In the genomic region with DNA sequence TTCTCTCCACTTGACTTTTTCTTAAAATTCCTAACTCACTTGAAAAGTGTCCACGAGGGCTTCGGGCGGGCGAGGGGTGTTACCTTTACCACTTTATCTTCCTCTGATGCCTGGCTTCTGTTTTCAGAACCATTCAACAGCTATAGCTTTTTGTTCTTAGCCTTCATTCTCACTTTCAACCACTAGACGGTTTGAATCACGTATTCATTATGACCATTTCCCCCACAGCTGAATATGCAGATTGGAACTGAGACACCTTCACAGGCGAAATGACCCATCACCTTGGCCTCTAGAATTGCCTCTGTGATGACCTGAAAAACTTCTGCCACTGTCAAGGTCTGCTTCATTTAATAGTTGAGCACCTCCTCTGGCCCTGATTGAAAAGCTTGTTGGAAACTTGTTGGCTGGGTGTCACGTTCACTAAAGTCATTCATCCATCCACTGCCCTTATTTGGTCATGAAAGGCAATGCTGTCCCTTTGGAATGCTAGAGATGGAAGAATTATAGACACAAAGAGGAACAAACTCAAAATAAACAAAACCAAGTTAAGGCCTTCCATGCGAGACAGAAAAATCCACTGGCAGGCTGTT, we compare ENCODE assay signal across 24 mouse cellular contexts. TPM values are rescaled to one million over a fixed set of nuclear protein-coding genes. Genes with fewer than 3 reads are reported as not detected.
DNase-seq lines count a peak whose midpoint lies in the region; ATAC-seq and TF ChIP-seq lines count a peak whose summit lies in the region.
"Had no signal": no experiment of that assay in that cellular context is flagged by ENCODE, and none has a peak within 500 bp of the region (broad histone marks: within the 10 kb centered on the region; RNA-seq: fewer than 3 reads in every experiment).

No protein-coding gene starts in this region.

- peak; percentile 4 to 21 for DNase-seq in kidney, adult 8-10 months
- no peak for DNase-seq in kidney, postnatal 25 days
- DNase-seq in CH12.LX (ENCODE audit: extremely low read depth) (peak; percentile 58), Patski (ENCODE audit: low read depth, low spot score) (no peak)
- DNase-seq in neural tube, embryonic 10.5 days (ENCODE audit: extremely low spot score, low spot score), result no peak
- DNase-seq in midbrain, embryonic 11.5 days (ENCODE audit: low spot score, missing footprints), result no peak
- DNase-seq: adrenal gland, adult 8-10 months; adrenal gland, postnatal 36 days; cerebellum, adult 11 months; cerebellum, adult 8-10 months; cerebellum, postnatal 14 days; embryo, embryonic 11 days; gastrocnemius, postnatal 14 days; heart, adult 2 months; heart, postnatal 14 days had no signal

- in situ Hi-C loops in CH12.LX (cut with MboI; ENCODE audit: low pct_ligation_motif_present, low pct_unique_long_range_greater_than_20kb, low sequenced_read_pairs), result no loop called here
- in situ Hi-C loops in Patski (cut with MboI; ENCODE audit: low pct_unique_long_range_greater_than_20kb), result no loop called here

- H3K9ac ChIP-seq in CH12.LX (ENCODE audit: insufficient read depth, low read depth), result no peak overlapping the region
- H3K9ac ChIP-seq in kidney, embryonic 16.5 days (replicated peaks; ENCODE audit: low read length), result no peak overlapping the region
- no peak overlapping the region for H3K9ac ChIP-seq in hindbrain, embryonic 13.5 days
- no peak overlapping the region for H3K9ac ChIP-seq in midbrain, embryonic 11.5 days (ENCODE audit: low read length)
- H3K9ac ChIP-seq: embryonic facial prominence, embryonic 15.5 days; heart, embryonic 15.5 days; hindbrain, embryonic 14.5 days had no signal

- no peak; a peak in 1 of 4 replicates for TF ChIP-seq CTCF in CH12.LX (conservative IDR thresholded peaks at IDR 0.05 in 1 of 2, IDR thresholded peaks at IDR 0.05 in 1 of 2; ENCODE audit: low read depth in 2 of 2, low read length in 2 of 2)
- TF ChIP-seq CTCF in Patski (IDR thresholded peaks at IDR 0.05), result no peak

- no peak overlapping the region for H3K4me2 ChIP-seq in CH12.LX (ENCODE audit: insufficient read depth, low read depth, poor library complexity, severe bottlenecking)
- no peak overlapping the region for H3K4me2 ChIP-seq in kidney, embryonic 16.5 days (replicated peaks; ENCODE audit: low read depth, low read length)
- H3K4me2 ChIP-seq in hindbrain, embryonic 13.5 days, result no peak overlapping the region
- H3K4me2 ChIP-seq in midbrain, embryonic 11.5 days, result no peak overlapping the region
- H3K4me2 ChIP-seq: embryonic facial prominence, embryonic 15.5 days; heart, embryonic 11.5 days; heart, embryonic 15.5 days; hindbrain, embryonic 14.5 days had no signal

- 53% methylated on average over 9 of the region's 9 CpGs for WGBS in kidney, embryonic 16.5 days
- WGBS in hindbrain, embryonic 13.5 days, result 83% methylated on average over 9 of the region's 9 CpGs
- 84% methylated on average over 9 of the region's 9 CpGs for WGBS in midbrain, embryonic 11.5 days

- H3K79me2 ChIP-seq in CH12.LX (replicated peaks; ENCODE audit: control insufficient read depth, extremely low read depth, insufficient read depth, poor library complexity, severe bottlenecking), result no peaks in the 10 kb centered on the region

- CTCF ChIA-PET in Patski (lab: Charles Lee), result interaction anchor here (1.2 to 1.6 kb wide), 2 partner anchors 37 to 89 kb away, joined by 3 to 4 read pairs; no protein-coding TSS in a partner anchor

- no peaks in the 10 kb centered on the region for H3K9me3 ChIP-seq in CH12.LX (replicated peaks; ENCODE audit: low read length)
- H3K9me3 ChIP-seq in kidney, embryonic 16.5 days (ENCODE audit: low read length), result no peaks in the 10 kb centered on the region
- no peaks in the 10 kb centered on the region for H3K9me3 ChIP-seq in hindbrain, embryonic 13.5 days
- H3K9me3 ChIP-seq in midbrain, embryonic 11.5 days (ENCODE audit: control insufficient read depth, low read length), result no peaks in the 10 kb centered on the region
- H3K9me3 ChIP-seq: embryonic facial prominence, embryonic 15.5 days; G1E; heart, embryonic 15.5 days had no signal

- peak; percentile 78 for TF ChIP-seq EP300 in CH12.LX (IDR thresholded peaks at IDR 0.05; ENCODE audit: low read length)

- H3K36me3 ChIP-seq in CH12.LX (replicated peaks in 1 of 2; ENCODE audit: control insufficient read depth in 1 of 2, insufficient read depth in 1 of 2, low read length in 1 of 2), result no peaks in the 10 kb centered on the region
- H3K36me3 ChIP-seq in kidney, embryonic 16.5 days (ENCODE audit: insufficient read depth, low read length), result no peaks in the 10 kb centered on the region
- H3K36me3 ChIP-seq in hindbrain, embryonic 13.5 days, result no peaks in the 10 kb centered on the region
- no peaks in the 10 kb centered on the region for H3K36me3 ChIP-seq in midbrain, embryonic 11.5 days (ENCODE audit: control insufficient read depth, insufficient read depth, low read length)
- H3K36me3 ChIP-seq: embryonic facial prominence, embryonic 15.5 days; G1E; heart, embryonic 15.5 days had no signal

- no peak for TF ChIP-seq POLR2A in CH12.LX (IDR thresholded peaks at IDR 0.05; ENCODE audit: low read depth, low read length)

- no peak; the same call in 1 of the 2 replicates for TF ChIP-seq RAD21 in CH12.LX (IDR thresholded peaks at IDR 0.05; ENCODE audit: low read depth, low read length)

- ATAC-seq in Patski, result peak; percentile 79
- peak; percentile 75 for ATAC-seq in kidney, embryonic 16.5 days (ENCODE audit: low FRiP score, low TSS enrichment)
- ATAC-seq in hindbrain, embryonic 13.5 days (ENCODE audit: low FRiP score), result no peak
- ATAC-seq in midbrain, embryonic 11.5 days (ENCODE audit: low FRiP score), result no peak
- ATAC-seq: forebrain, embryonic 16.5 days had no signal

- H3K4me3 ChIP-seq in CH12.LX (replicated peaks in 1 of 3; ENCODE audit: low read depth in 2 of 3, low read length in 2 of 3, poor library complexity in 1 of 3), result no peak overlapping the region
- H3K4me3 ChIP-seq in kidney, embryonic 16.5 days (ENCODE audit: low read length), result no peak overlapping the region
- no peak overlapping the region for H3K4me3 ChIP-seq in hindbrain, embryonic 13.5 days
- no peak overlapping the region for H3K4me3 ChIP-seq in midbrain, embryonic 11.5 days (ENCODE audit: low read depth, low read length)
- H3K4me3 ChIP-seq: embryonic facial prominence, embryonic 15.5 days; erythroblast, embryonic 14.5 days; heart, adult 2 months; heart, embryonic 15.5 days had no signal

- H3K27ac ChIP-seq in CH12.LX (ENCODE audit: insufficient read depth, low read depth), result no peak overlapping the region
- peak overlapping the region; percentile 66 for H3K27ac ChIP-seq in kidney, embryonic 16.5 days (ENCODE audit: low read length)
- H3K27ac ChIP-seq in hindbrain, embryonic 13.5 days, result no peak overlapping the region
- H3K27ac ChIP-seq in midbrain, embryonic 11.5 days (ENCODE audit: low read depth, low read length), result no peak overlapping the region
- H3K27ac ChIP-seq: embryonic facial prominence, embryonic 15.5 days; heart, adult 2 months; heart, embryonic 15.5 days; hindbrain, embryonic 14.5 days had no signal

- POLR2A ChIA-PET in Patski (lab: Charles Lee), result interaction anchor here (1.6 kb wide), 1 partner anchor 22 kb away, joined by 3 read pairs; no protein-coding TSS in a partner anchor

- dilution Hi-C loops in CH12.LX (cut with MboI; ENCODE audit: extremely low pct_ligation_motif_present, extremely low pct_unique_long_range_greater_than_20kb, low sequenced_read_pairs), result no loop called here

- H3K27me3 ChIP-seq in CH12.LX (replicated peaks) (no peaks in the 10 kb centered on the region), Patski (no peaks in the 10 kb centered on the region)
- no peaks in the 10 kb centered on the region for H3K27me3 ChIP-seq in kidney, embryonic 16.5 days (ENCODE audit: insufficient read depth, low read length)
- H3K27me3 ChIP-seq in hindbrain, embryonic 13.5 days, result no peaks in the 10 kb centered on the region
- H3K27me3 ChIP-seq in midbrain, embryonic 11.5 days (ENCODE audit: control insufficient read depth, insufficient read depth, low read length), result no peaks in the 10 kb centered on the region
- H3K27me3 ChIP-seq: embryonic facial prominence, embryonic 15.5 days; heart, embryonic 15.5 days had no signal

- peaks cover 8 to 16% of the 10 kb centered on the region in 2 experiments; a peak in 3 of 4 replicates for H3K4me1 ChIP-seq in CH12.LX (ENCODE audit: control insufficient read depth in 1 of 2, insufficient read depth in 2 of 2)
- H3K4me1 ChIP-seq in kidney, embryonic 16.5 days (ENCODE audit: insufficient read depth, low read length), result peaks cover 10% of the 10 kb centered on the region
- H3K4me1 ChIP-seq in hindbrain, embryonic 13.5 days (replicated peaks), result no peaks in the 10 kb centered on the region
- H3K4me1 ChIP-seq in midbrain, embryonic 11.5 days (ENCODE audit: control insufficient read depth, insufficient read depth, low read length), result no peaks in the 10 kb centered on the region
- H3K4me1 ChIP-seq: embryonic facial prominence, embryonic 15.5 days; heart, embryonic 15.5 days had no signal

TF ChIP-seq in CH12.LX, 34 proteins besides CTCF, POLR2A, EP300 and RAD21 (continues in another document):
- TF ChIP-seq JUN (IDR thresholded peaks at IDR 0.05; ENCODE audit: insufficient read depth, low read depth, low read length), result 0 out of 2 replicates have a peak, but pooled peaks have one; percentile 33
- TF ChIP-seq IRF4 (IDR thresholded peaks at IDR 0.05; ENCODE audit: low read depth, low read length), result peak; percentile 89
- TF ChIP-seq HCFC1 (IDR thresholded peaks at IDR 0.05; ENCODE audit: low read depth, low read length), result no peak
- 0 out of 2 replicates have a peak, but pooled peaks have one; percentile 56 for TF ChIP-seq CHD2 (IDR thresholded peaks at IDR 0.05; ENCODE audit: low read length)
- TF ChIP-seq CHD1 (IDR thresholded peaks at IDR 0.05; ENCODE audit: low read depth, low read length), result no peak
- peak; percentile 44; the same call in 1 of the 2 replicates for TF ChIP-seq MEF2A (IDR thresholded peaks at IDR 0.05; ENCODE audit: borderline replicate concordance, low read depth, low read length)
- TF ChIP-seq UBTF (IDR thresholded peaks at IDR 0.05; ENCODE audit: low read depth, low read length), result no peak
- TF ChIP-seq ZC3H11A (IDR thresholded peaks at IDR 0.05; ENCODE audit: low read depth, low read length), result no peak
- TF ChIP-seq MAFK (IDR thresholded peaks at IDR 0.05; ENCODE audit: insufficient replicate concordance, low read length), result peak; percentile 62; the same call in 1 of the 2 replicates
- TF ChIP-seq RCOR1 (conservative IDR thresholded peaks at IDR 0.05; ENCODE audit: low read depth, low read length), result 0 out of 2 replicates have a peak, but pooled peaks have one; percentile 54
- TF ChIP-seq SMC3 (IDR thresholded peaks at IDR 0.05; ENCODE audit: low read depth, low read length), result 0 out of 2 replicates have a peak, but pooled peaks have one; percentile 4

RNA-seq across cellular contexts. Expression of a gene that starts 10.7 kb away (rescaled TPM):
- total RNA-seq in CH12.LX (2012; rRNA removed) (1.3 and 2.1 TPM in 2 replicates), CH12.LX (2014; rRNA removed) (not detected in 2 replicates)
- polyA plus RNA-seq in CH12.LX (2012; ENCODE audit: insufficient read length, low read depth) (0.11 and 0.29 TPM in 2 replicates), Patski (2021) (45.6 TPM)
- polyA plus RNA-seq in kidney, embryonic 16.5 days (2015; fragmentation: Nextera tagmentation; extraction: Ambion mirVana), result 14.1 TPM in 2 replicates
- 5.7 and 5.8 TPM in 2 replicates for polyA plus RNA-seq in hindbrain, embryonic 13.5 days (2015; fragmentation: Nextera tagmentation; extraction: Ambion mirVana)
- polyA plus RNA-seq in midbrain, embryonic 11.5 days (2014; fragmentation: Nextera tagmentation; extraction: Ambion mirVana), result 2.5 and 3.5 TPM in 2 replicates
- polyA plus RNA-seq: G1E had no signal

Comparison
In these comparisons a context has a peak if more than half of its experiments do, and no peak if none do; other contexts are left out.
1. DNase-seq: peak in kidney, adult 8-10 months (2 of 2) and CH12.LX (single experiment); none in kidney, postnatal 25 days (0 of 2), Patski (single experiment), neural tube, embryonic 10.5 days (single experiment) and midbrain, embryonic 11.5 days (single experiment).
2. ATAC-seq: peak in Patski (single experiment) and kidney, embryonic 16.5 days (single experiment); none in hindbrain, embryonic 13.5 days (single experiment) and midbrain, embryonic 11.5 days (single experiment).